9 mouse cellular contexts compared by ENCODE assay signal in the genomic region with DNA sequence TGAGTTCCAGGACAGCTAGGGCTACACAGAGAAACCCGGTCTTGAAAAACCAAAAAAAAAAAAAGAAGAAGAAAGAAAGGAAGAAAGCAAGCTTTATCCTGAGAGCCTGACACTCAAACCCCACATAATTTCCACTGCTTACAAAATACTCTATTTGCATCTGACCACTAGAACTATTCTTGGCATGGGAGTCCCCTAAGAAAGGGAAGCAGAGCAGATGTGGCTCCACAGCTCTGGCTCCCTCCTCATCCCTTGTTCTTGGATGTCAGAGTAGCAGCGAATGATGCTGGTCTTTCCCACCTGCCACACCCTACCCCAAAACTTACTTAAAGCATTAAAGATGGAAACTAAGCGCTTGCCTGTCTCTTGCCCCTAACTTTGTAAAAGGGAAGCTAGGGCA. TPM values are rescaled to one million over a fixed set of nuclear protein-coding genes. Genes with fewer than 3 reads are reported as not detected.
DNase-seq lines count a peak whose midpoint lies in the region; ATAC-seq and TF ChIP-seq lines count a peak whose summit lies in the region.
"Had no signal": no experiment of that assay in that cellular context is flagged by ENCODE, and none has a peak within 500 bp of the region (broad histone marks: within the 10 kb centered on the region; RNA-seq: fewer than 3 reads in every experiment).

No protein-coding gene starts in this region.

- TF ChIP-seq CTCF in lung, postnatal 0 days (IDR thresholded peaks at IDR 0.05), result no peak
- TF ChIP-seq CTCF in forebrain, postnatal 0 days (IDR thresholded peaks at IDR 0.05; ENCODE audit: low read depth), result no peak

- DNase-seq in lung, postnatal 0 days (ENCODE audit: low spot score), result peak; percentile 30
- DNase-seq in lung, postnatal 25 days (ENCODE audit: low spot score), result no peak
- no peak for DNase-seq in forebrain, postnatal 0 days
- DNase-seq in liver, embryonic 13.5 days, result no peak
- DNase-seq in spleen, postnatal 10 days (ENCODE audit: low spot score in 2 of 2), result no peak
- no peak for DNase-seq in left cerebral cortex, adult 18-20 months (ENCODE audit: low spot score in 2 of 2)
- DNase-seq: adrenal gland, adult 8-10 months had no signal

- peaks cover 30% of the 10 kb centered on the region for H3K4me1 ChIP-seq in lung, postnatal 0 days (ENCODE audit: insufficient read depth, low read depth, low read length)
- peaks cover 17% of the 10 kb centered on the region for H3K4me1 ChIP-seq in forebrain, postnatal 0 days (ENCODE audit: insufficient read depth)
- peaks cover 62% of the 10 kb centered on the region for H3K4me1 ChIP-seq in liver, embryonic 13.5 days (replicated peaks)
- H3K4me1 ChIP-seq in stomach, embryonic 16.5 days (ENCODE audit: control insufficient read depth, insufficient read depth, low read length), result peaks cover 31% of the 10 kb centered on the region

- H3K9me3 ChIP-seq in lung, postnatal 0 days (ENCODE audit: low read length), result no peaks in the 10 kb centered on the region
- no peaks in the 10 kb centered on the region for H3K9me3 ChIP-seq in forebrain, postnatal 0 days (ENCODE audit: low read length)
- H3K9me3 ChIP-seq in liver, embryonic 13.5 days (replicated peaks), result no peaks in the 10 kb centered on the region
- H3K9me3 ChIP-seq in stomach, embryonic 16.5 days (replicated peaks; ENCODE audit: control insufficient read depth, low read length), result no peaks in the 10 kb centered on the region

- H3K27ac ChIP-seq in lung, postnatal 0 days (ENCODE audit: low read length), result no peak overlapping the region
- H3K27ac ChIP-seq in forebrain, postnatal 0 days (ENCODE audit: low read depth, low read length), result no peak overlapping the region
- no peak overlapping the region for H3K27ac ChIP-seq in liver, embryonic 13.5 days
- H3K27ac ChIP-seq in stomach, embryonic 16.5 days (ENCODE audit: low read length), result no peak overlapping the region

- H3K27me3 ChIP-seq in lung, postnatal 0 days (replicated peaks; ENCODE audit: insufficient read depth, low read length), result no peaks in the 10 kb centered on the region
- no peaks in the 10 kb centered on the region for H3K27me3 ChIP-seq in forebrain, postnatal 0 days (ENCODE audit: insufficient read depth, low read length)
- no peaks in the 10 kb centered on the region for H3K27me3 ChIP-seq in liver, embryonic 13.5 days
- no peaks in the 10 kb centered on the region for H3K27me3 ChIP-seq in stomach, embryonic 16.5 days (ENCODE audit: control insufficient read depth, insufficient read depth, low read length)

- H3K36me3 ChIP-seq in lung, postnatal 0 days (ENCODE audit: insufficient read depth, low read length), result no peaks in the 10 kb centered on the region
- H3K36me3 ChIP-seq in forebrain, postnatal 0 days (ENCODE audit: insufficient read depth), result no peaks in the 10 kb centered on the region
- no peaks in the 10 kb centered on the region for H3K36me3 ChIP-seq in liver, embryonic 13.5 days
- no peaks in the 10 kb centered on the region for H3K36me3 ChIP-seq in stomach, embryonic 16.5 days (ENCODE audit: control insufficient read depth, insufficient read depth, low read length)

- peak overlapping the region; percentile 96; the same call in 1 of the 2 replicates for H3K9ac ChIP-seq in lung, postnatal 0 days (replicated peaks; ENCODE audit: low read depth)
- H3K9ac ChIP-seq in forebrain, postnatal 0 days, result no peak overlapping the region
- peak overlapping the region; percentile 90 for H3K9ac ChIP-seq in liver, embryonic 13.5 days
- H3K9ac ChIP-seq in stomach, embryonic 16.5 days (ENCODE audit: low read length), result peak overlapping the region; percentile 98; the same call in 1 of the 2 replicates

- no peak for TF ChIP-seq EP300 in lung, postnatal 0 days (IDR thresholded peaks at IDR 0.05)

- no peak for ATAC-seq in lung, postnatal 0 days
- no peak for ATAC-seq in forebrain, postnatal 0 days
- no peak for ATAC-seq in liver, embryonic 13.5 days (ENCODE audit: low read depth)
- ATAC-seq in stomach, embryonic 16.5 days (ENCODE audit: insufficient read depth, low FRiP score), result no peak
- no peak for ATAC-seq in activated CD4-positive, CD25-positive, alpha-beta regulatory T cell, adult 4 months

- 64% methylated on average over 3 of the region's 3 CpGs for WGBS in lung, postnatal 0 days
- 76% methylated on average over 3 of the region's 3 CpGs for WGBS in forebrain, postnatal 0 days
- 40% methylated on average over 3 of the region's 3 CpGs for WGBS in liver, embryonic 13.5 days (ENCODE audit: insufficient replicate concordance)
- WGBS in stomach, embryonic 16.5 days, result 76% methylated on average over 3 of the region's 3 CpGs

- peak overlapping the region; percentile 95 for H3K4me2 ChIP-seq in lung, postnatal 0 days (replicated peaks; ENCODE audit: low read depth, low read length)
- peak overlapping the region; percentile 77 for H3K4me2 ChIP-seq in forebrain, postnatal 0 days (ENCODE audit: low read depth)
- H3K4me2 ChIP-seq in liver, embryonic 13.5 days, result peak overlapping the region; percentile 79
- peak overlapping the region; percentile 98 for H3K4me2 ChIP-seq in stomach, embryonic 16.5 days (ENCODE audit: low read depth, low read length)

- peak overlapping the region; percentile 94; the same call in 1 of the 2 replicates for H3K4me3 ChIP-seq in lung, postnatal 0 days (ENCODE audit: low read depth, low read length)
- peak overlapping the region; percentile 89 for H3K4me3 ChIP-seq in forebrain, postnatal 0 days (ENCODE audit: low read depth, low read length)
- H3K4me3 ChIP-seq in liver, embryonic 13.5 days (replicated peaks), result peak overlapping the region; percentile 93
- peak overlapping the region; percentile 96 for H3K4me3 ChIP-seq in stomach, embryonic 16.5 days (replicated peaks; ENCODE audit: low read length)

RNA-seq across cellular contexts. Expression of a gene that starts 16.6 kb away (rescaled TPM):
- 0.08 and 0.19 TPM in 2 replicates for polyA plus RNA-seq in lung, postnatal 0 days (2015; fragmentation: Nextera tagmentation; extraction: Ambion mirVana)
- 10.5 and 12.0 TPM in 2 replicates for total RNA-seq in forebrain, postnatal 0 days (2014; rRNA removed)
- 1.0 and 1.1 TPM in 2 replicates for polyA plus RNA-seq in forebrain, postnatal 0 days (2015; fragmentation: Nextera tagmentation; extraction: Ambion mirVana)
- polyA plus RNA-seq in liver, embryonic 13.5 days (2015; fragmentation: Nextera tagmentation; extraction: Ambion mirVana), result 0.21 TPM in 1 of 2 replicates, not detected in the other
- polyA plus RNA-seq in stomach, embryonic 16.5 days (2015; fragmentation: Nextera tagmentation; extraction: Ambion mirVana), result 0.27 and 0.75 TPM in 2 replicates
- not detected for polyA plus RNA-seq in activated CD4-positive, CD25-positive, alpha-beta regulatory T cell, adult 4 months (2017; shearing (Covaris generic))
- 10 to 100 TPM; 24.7 to 25.6 TPM for total RNA-seq in left cerebral cortex, adult 18-20 months (2021)

RNA-seq across cellular contexts. Expression of a gene that starts 17.2 kb away (rescaled TPM):
- 19.4 and 22.1 TPM in 2 replicates for polyA plus RNA-seq in lung, postnatal 0 days (2015; fragmentation: Nextera tagmentation; extraction: Ambion mirVana)
- 28.7 and 30.5 TPM in 2 replicates for total RNA-seq in forebrain, postnatal 0 days (2014; rRNA removed)
- polyA plus RNA-seq in forebrain, postnatal 0 days (2015; fragmentation: Nextera tagmentation; extraction: Ambion mirVana), result 20.5 and 21.0 TPM in 2 replicates
- polyA plus RNA-seq in liver, embryonic 13.5 days (2015; fragmentation: Nextera tagmentation; extraction: Ambion mirVana), result 8.7 and 11.1 TPM in 2 replicates
- 13.9 and 15.3 TPM in 2 replicates for polyA plus RNA-seq in stomach, embryonic 16.5 days (2015; fragmentation: Nextera tagmentation; extraction: Ambion mirVana)
- polyA plus RNA-seq in activated CD4-positive, CD25-positive, alpha-beta regulatory T cell, adult 4 months (2017; shearing (Covaris generic)), result 1 to 10 TPM; 3.2 to 4.1 TPM
- total RNA-seq in left cerebral cortex, adult 18-20 months (2021), result 10 to 100 TPM; 24.4 to 26.8 TPM
